Mouse (Mus musculus) telencephalon, adult 2 months (tissue): ENCODE results near the gene Arf1.
A peak's percentile ranks its signal among the peaks of the same experiment; 100 is the strongest.

ENCODE experiments used
- DNase-seq: peaks from one replicate; pipeline ENCODE4 v3.0.0-alpha.2; 2011; ENCODE audit warnings: low read depth, low spot score

Gene Arf1

DNA sequence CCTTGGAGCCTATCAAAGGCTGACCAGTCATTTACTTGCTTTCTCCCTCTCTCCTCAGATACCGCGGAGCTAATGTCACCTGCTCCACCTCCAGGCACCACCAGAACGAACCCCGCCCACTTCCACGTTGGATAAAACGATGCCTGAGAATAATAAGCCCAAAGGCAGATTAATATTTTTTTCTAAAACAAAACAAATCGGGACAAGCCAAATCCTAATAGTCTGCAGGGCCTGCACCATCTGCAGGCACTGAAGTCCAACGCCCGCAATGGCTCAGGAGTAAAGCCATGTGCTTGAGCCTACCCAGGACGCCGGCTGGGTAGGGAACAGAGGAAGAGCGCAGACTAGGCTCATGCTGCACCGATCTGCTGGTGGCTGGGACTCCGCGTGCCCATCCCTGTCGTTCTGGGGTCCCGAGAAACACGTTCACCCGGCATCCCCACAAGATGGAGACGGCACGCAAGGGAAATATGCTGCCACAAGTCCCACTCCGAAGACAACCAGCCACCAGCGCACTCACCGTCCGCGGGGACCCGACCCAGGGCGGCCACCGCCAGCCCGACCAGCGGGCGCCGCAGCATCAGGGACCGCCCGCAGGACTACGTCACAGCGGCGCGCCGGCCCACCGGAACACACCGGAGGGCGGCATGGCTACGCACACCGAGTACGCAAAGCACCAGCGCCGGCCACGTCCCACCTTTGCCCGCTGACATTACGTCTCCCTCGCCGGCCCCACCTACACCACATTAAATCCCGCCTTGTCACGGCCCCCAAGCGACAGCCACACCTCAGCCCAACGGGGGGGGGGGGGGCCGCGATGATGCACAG, 36.6 kb downstream of the Arf1 start:
- DNase-seq: peak; percentile 92

DNA sequence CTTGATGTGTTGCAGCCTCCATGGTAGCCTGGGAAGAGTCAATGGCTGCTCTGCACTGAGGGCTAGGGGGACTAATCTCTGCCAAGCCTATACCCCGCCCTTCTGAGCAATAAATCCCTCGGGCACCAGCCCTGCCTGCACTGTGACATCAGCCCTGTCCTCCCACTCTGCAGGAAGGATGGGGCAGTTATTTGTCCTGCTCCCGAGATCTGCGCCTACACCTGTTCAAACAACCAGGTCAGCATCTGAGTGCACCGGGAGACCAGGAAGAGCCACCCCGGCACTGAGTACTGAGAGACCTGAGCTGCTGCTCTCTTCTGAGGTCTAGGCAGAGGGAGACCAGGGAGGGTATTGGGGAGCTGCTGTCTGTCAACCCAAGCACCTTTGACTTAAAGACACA, 40.4 kb downstream of the Arf1 start:
- DNase-seq: no peak

DNA sequence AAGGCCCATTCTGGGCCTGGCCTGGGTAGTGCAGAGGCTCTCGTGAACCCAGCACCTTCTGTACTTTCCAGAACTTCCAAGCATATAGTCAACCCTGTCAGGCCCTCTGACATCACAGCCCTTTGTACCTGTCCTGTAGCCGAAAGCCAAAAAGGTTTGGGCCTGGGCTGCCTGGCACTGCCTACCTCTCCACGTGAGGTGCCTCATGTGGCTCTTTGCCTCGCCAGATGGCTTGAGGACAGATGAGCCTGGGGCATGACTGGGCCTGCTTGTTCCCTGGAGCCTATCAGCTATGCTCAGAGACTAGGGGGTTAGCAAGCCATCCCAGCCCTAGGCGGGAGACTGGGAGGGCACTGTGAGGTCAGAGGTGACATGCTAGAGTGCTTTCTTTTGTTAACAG, 42.6 kb downstream of the Arf1 start:
- no peak for DNase-seq

DNA sequence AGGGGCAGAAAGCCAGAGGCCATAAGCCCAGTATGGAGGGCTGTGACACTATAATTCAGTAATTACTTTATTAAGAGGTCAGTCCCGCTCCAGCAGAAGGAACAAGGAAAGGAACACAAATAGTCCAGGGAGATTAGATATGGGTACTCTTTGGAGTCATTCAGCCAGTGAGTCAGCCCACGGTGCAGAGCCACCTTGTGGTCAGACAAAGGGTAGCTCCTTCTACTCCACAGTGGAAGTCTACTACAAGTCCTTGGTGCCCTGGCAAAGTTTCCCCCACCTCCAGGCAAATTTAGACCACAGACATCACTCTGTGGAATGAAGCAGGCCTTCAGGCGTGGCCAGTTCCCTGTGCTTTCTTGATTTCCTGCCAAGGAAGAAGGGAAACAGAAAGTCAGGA, 44.2 kb downstream of the Arf1 start:
- DNase-seq: peak; percentile 35

DNA sequence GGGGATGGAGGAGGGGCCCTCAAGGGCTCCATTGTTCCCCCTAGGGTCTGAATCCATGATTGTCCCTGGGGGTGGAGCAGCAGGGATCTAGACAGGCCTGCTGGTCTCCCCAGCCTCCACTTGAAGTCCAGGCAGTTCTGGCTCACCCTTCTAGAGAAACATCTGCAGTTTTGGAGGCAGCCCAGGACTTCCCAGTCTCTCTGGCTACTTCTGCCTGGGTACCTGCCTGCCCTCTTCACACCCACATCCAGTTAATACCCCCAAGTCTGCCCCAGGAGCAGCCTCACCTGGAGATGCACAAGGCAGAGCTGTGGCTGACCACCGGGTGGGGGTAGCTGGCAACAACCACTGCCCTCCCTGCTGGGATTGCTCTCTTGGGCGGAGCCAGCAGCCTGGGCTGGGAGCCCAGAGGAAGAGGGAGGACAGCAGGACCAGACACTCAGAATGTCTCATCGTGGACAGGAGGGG, 45.2 kb downstream of the Arf1 start, which contains the start of gene Gjc2:
Gene Gjc2, minus strand, starts transcription at position 350 of the 468 bp plus-strand sequence.
- DNase-seq: peak; percentile 68

DNA sequence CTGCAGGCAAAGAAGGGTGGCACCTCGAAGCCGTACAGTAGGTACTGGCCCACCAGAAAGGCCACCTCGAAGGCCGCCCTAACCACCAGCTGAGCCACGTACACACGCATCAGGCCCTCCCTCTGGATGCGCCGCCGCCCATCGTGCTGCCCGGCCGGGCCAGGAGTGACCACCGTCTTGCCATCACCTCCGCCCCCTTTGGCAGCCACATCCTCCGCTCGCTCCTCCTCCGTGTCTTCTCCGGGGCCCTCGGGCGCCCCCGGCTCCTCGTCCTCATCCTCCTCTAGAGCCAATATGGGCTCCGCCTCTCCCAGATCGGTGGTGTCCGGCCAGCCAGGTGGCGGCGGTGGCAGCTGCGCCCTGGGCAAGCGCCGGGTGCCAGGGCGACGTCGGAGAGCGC, 51.1 kb downstream of the Arf1 start:
- no peak for DNase-seq

DNA sequence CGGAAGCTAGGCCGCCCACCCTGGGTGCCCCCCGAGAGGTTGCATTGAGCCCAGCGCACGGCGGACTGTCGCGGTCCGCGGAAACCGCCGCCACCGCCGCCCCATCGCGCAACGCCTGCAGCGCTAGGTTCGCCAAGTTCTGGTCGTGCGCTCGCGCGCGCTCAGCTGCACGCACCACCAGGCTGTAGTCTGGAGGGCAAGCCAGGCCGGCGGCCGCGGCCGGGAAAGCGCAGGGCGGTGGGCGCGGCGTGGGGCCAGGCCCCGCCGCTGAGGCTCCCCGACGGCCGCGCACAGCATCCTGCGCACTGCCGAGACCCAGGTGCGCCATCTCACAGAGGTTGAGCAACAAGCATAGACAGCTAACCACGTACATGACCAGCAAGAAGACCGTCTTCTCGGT, 51.6 kb downstream of the Arf1 start:
- no peak for DNase-seq

DNA sequence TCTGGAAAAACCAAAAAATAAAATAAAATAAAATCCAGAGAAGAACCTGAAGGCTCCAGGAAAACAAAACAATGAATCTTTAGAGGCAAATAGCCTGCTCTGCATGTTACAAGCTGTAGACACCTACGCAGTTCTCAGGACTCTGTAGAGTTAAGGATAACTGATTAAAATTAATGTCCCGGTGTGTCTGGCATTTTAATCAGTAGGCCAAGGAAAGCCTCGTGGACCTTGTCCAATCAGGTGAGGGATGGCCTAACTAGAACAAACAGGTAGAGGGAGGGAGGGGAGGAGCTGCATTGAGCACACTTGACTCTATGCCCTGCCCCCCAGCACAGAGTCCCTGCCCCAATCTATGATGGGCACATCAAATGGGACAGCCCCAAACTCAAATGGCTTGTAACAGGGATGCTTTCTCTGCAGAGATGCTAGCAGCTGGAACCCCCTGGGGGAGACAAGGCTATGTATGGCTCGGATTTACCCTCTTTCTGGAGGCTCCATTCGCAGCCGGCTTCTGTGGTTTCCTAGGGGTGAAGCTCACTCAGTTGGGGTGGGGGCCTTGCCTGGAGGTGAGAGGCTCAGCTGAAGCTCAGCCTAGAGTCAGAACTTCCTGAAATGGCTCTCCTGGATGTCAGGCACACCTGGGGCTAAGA, 53.8 kb downstream of the Arf1 start:
- no peak for DNase-seq

DNA sequence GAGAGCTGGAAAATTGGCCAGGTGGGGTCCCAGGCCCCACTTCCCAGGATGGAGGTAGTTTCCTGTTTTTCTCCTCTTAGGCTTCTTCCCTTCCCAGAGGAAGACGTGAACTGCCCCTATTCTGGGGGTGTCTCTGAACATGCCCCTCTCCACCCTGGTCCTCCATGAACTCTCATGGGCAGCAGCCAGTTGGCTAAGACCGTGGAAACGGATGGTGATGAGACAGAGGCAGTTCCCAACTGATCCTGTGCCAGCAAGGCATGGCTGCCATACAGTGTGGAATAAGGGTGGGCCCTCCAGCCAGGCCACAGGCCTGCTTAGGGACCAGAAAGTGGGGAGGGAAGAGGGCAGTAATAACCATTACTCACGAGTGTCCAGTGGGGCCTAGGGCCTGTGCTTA, 57.5 kb downstream of the Arf1 start:
- DNase-seq: no peak

DNA sequence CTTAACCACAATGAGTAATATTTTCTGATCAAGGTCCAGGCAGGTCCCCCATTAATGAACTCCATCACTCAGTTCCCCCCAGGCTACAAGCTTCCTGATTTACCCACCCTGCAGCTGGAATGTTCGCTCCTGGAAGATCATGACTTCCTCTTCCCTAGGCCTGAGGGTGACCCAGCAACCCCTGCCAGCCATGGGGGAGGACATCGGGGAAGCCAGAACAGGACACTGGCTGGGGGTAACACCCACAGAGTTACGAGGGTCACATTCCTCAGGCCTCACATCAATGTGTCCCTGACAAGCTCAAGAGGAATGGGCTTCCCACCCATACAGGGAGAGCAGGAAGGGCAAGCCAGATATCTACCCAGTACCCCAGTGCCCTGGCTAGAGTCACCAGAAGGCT, 58.3 kb downstream of the Arf1 start:
- DNase-seq: no peak

DNA sequence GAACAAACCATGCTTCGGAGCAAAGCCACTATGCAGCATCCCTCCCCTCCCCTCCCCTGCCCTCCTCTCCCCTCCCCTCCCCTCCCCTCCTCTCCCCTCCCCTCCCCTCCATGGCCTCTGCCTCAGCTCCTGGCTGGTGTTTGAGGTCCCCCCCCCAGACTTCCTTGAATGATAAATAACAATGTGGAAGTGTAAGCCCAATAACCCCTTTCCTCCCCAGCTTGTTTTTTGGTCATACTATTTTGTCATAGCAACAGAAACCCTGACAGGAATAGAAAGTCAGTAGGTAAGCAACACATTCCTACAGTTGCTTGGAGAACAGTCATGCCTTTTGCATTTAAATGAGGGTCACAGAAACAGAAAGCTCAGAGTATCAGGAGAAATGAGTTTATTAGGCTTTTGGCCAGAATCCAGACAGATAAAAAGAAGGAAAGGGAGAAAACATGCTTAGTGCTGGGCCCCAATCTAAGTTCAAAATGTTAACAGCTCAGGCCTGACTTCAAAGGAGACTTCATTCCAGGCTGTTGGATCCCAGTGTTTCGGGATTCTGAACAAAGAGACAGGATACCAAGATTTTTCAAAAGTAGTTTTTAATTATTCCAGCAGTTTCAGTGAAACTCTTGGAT, 62.3 kb downstream of the Arf1 start:
- DNase-seq: no peak

DNA sequence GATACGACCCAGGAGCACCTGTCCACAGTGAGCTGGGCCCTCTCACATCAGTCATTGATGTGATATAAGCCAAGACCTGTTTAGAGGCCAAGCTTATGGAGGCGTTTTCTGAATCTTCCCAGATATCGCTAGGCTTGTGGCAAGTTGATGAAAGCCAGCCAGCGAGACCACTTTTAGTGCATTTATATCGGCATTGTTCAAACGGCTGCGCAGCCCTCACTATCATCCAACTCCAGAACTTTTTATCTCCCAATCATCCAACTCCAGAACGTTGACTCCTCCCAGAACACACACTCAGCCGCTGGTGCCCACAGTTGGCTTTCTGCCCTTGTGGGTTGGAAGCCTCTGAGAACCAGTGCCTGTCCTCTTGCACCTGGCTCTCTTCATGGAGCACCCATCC, 63.7 kb downstream of the Arf1 start:
- no peak for DNase-seq

DNA sequence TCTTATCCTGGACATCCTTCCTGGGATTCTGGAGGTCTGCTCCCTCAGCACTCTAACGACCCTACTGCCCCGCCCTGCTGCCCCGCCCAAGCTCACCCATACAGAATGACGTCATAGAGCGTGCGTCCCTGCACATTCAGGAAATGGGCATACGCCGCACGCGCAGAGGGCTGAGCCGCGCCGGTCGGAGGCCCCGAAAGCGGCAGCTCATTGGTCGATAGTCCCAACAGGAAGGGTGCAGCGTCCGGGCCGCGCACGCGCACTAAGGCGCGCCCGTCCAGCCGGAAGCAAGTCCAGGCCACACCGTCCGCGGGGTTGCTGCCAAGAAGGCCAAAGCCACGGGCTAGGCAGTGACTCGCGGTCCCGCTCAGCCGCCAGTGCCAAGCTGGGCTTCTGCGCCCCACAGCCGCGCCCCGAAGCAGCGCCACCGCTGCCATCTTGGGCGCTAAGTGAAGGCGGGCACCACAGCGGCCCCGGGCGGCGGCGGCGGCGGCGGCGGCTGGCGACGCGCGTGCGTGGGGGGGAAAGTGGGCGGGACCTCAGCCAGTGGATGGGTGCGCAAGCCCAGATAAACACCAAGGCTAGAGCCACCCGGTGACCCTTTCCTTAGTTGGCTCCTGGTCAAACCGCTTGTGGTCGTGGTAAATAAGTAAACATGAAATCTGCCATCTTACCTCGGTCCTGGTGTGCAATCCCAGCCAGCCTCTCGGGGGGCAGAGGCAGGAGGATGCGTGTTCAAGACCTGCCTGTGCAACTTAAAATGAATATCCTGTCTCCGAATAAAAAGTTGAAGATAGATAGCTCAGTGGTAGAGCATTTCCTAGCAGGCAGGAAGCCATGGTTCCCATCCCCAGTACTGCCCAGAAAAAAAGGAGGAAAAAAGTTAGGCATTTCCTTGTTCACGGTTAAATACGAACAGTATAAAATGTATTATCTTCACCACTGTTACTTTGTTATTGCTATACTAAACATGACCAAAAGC, 64.5 kb downstream of the Arf1 start, which contains the start of gene Iba57:
Gene Iba57, minus strand, starts transcription at position 485 of the 982 bp plus-strand sequence.
- peak; percentile 98 for DNase-seq

DNA sequence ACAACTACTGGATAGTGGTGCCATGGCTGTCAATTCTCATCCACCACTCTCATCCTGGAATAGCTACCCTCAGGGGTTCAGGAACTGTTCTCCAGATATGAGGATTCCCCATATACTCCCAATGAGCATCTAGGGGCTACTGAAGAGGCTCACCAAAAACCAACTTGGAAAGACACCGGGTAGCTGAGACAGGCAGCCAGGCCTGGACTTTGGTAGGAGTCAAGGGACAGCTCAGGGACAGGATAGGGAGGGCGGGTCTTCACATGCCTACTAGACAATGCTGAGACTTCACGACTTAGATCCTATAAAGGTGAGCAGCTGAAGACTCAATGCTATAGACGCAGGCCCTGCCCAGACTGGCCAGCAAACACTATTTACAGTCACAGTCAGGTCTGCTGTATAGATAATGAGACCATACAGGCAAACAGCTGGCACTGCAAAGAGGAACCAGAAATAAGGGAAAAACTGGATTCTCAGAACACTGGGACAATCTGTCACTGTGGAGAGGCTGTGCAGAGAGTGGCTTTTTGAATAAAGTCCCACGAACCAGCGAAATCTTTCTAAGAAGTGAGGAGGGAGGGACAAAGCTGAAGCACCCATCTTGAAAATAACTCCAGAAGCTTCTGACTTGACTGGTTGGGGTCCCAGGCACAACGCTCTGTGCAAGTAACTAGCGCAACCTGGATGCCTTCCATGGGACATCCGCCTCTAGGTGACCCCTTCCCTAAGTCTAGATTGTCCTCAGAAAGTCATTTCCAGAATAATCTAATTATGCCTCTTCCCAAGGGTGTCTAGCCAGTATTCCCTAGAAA, 65.4 kb downstream of the Arf1 start:
- no peak for DNase-seq
